Mouse (Mus musculus): ENCODE measurements around the gene Stx6.

Stx6 gene

GRCm38 (mm10) chr1:155210011-155210763, 51.7 kb downstream of the Stx6 start:
- peak; percentile 37 for DNase-seq

GRCm38 (mm10) chr1:155211017-155211416, 52.5 kb downstream of the Stx6 start:
- DNase-seq, result no peak

- DNase-seq, result no peak
These were observed 53.6 kb downstream of the Stx6 start for GRCm38 (mm10) chr1:155212081-155212480.

GRCm38 (mm10) chr1:155212493-155212892, 54.0 kb downstream of the Stx6 start:
- no peak for DNase-seq

GRCm38 (mm10) chr1:155212936-155213774, 54.6 kb downstream of the Stx6 start:
- DNase-seq, result no peak

GRCm38 (mm10) chr1:155213912-155214311, 55.4 kb downstream of the Stx6 start:
- no peak for DNase-seq

GRCm38 (mm10) chr1:155215066-155215764, 56.7 kb downstream of the Stx6 start:
- DNase-seq, result no peak

GRCm38 (mm10) chr1:155216313-155216712, 57.8 kb downstream of the Stx6 start:
- DNase-seq, result peak; percentile 86

GRCm38 (mm10) chr1:155216844-155217243, 58.3 kb downstream of the Stx6 start:
- no peak for DNase-seq

GRCm38 (mm10) chr1:155217865-155218541, 59.5 kb downstream of the Stx6 start:
- no peak for DNase-seq

- peak; percentile 71 for DNase-seq
These were observed 60.4 kb downstream of the Stx6 start for GRCm38 (mm10) chr1:155218924-155219323.

- DNase-seq, result no peak
These were observed 63.7 kb downstream of the Stx6 start for GRCm38 (mm10) chr1:155222101-155222669.

- no peak for DNase-seq
These were observed 64.5 kb downstream of the Stx6 start for GRCm38 (mm10) chr1:155223036-155223435.

- DNase-seq, result peak; percentile 89
These were observed 65.5 kb downstream of the Stx6 start for GRCm38 (mm10) chr1:155223849-155224554.

- DNase-seq, result no peak
These were observed 71.2 kb downstream of the Stx6 start for GRCm38 (mm10) chr1:155229464-155230411.

GRCm38 (mm10) chr1:155232385-155232784, 73.9 kb downstream of the Stx6 start:
- no peak for DNase-seq

GRCm38 (mm10) chr1:155232786-155233185, 74.3 kb downstream of the Stx6 start:
- no peak for DNase-seq

- DNase-seq, result no peak
These were observed 74.9 kb downstream of the Stx6 start for GRCm38 (mm10) chr1:155233378-155233777.

- peak; percentile 80 for DNase-seq
These were observed 75.6 kb downstream of the Stx6 start for GRCm38 (mm10) chr1:155233931-155234607.

GRCm38 (mm10) chr1:155235641-155236040, 77.1 kb downstream of the Stx6 start:
- no peak for DNase-seq
